Mouse (Mus musculus) gastrocnemius, postnatal 25 days (tissue): ENCODE measurements around the gene Ubqln4. TPM values are rescaled to one million over a fixed set of nuclear protein-coding genes. Genes with fewer than 3 reads are reported as not detected.

ENCODE experiments used
- DNase-seq: peaks from one replicate; pipeline ENCODE4 v3.0.0; 2022
- total RNA-seq, 2 experiments: library from RNA; stranded (reverse); gene quantifications; 1 replicate in 1 of 2; 2 replicates in 1 of 2; pipeline ENCODE4 v1.2.3; 2021

Ubqln4 gene
- total RNA-seq, 2 experiments from 2014 or later, result 59.6 to 67.2 TPM

GRCm38 (mm10) chr3:88541622-88542401, 11.7 kb upstream of the Ubqln4 start:
- DNase-seq, result no peak

- DNase-seq, result no peak
These were observed 11.1 kb upstream of the Ubqln4 start for GRCm38 (mm10) chr3:88542486-88542885.

- no peak for DNase-seq
These were observed 10.4 kb upstream of the Ubqln4 start for GRCm38 (mm10) chr3:88543174-88543573.

DNA sequence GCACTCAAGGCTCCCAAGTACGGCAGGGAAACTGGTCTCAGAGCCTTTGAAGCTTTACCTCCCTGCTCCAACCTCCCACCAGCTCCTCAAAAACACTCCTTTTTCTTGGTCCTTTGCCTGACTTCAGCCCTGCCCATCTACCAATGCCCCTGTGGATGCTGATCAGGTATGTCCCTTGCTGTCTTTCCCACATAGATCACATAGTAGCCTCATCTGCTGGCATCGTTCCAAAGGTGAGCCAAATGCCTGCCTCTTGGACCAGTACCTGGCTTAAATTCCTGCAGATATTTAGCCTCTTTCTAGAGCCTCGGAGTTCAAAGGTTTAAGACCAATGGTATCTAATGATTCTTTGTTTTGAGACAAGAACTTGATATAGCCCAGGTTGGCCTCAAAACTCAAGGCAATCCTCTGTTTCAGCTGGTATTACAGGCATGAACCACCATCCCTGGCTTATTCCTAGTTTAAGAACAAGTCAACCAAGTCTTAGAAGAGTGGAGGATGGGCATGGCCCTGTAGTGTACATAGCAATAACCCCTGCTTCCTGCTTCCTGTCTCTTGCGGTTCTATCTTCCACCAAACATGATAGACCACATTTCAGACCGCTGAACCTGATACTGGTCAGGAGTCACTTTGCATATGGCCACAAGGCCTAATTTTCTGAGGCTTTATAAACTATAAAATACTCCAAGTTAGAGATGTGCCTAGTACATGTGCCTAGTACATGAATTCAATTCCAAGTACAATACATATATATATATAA, 9.7 kb upstream of the Ubqln4 start:
- DNase-seq, result no peak

DNA sequence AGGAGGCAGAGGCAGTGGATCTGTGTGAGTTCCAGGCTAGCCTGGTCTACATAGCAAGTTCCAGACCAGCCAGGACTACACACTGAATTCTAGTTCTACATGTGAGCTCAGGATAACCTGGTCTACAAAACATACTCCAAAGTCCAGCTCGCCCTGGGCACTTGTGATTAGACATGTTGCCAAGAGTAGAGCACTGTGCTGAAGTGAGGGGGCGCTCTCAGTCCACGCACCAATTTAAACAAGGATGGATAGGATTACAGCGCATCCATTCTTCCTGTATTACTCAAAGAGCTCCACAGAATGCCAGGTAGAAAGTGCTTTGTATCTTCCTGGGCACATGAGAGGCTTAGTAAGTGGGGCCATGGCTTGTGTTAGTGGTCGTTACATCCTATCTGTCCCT, 9.0 kb upstream of the Ubqln4 start:
- no peak for DNase-seq

DNA sequence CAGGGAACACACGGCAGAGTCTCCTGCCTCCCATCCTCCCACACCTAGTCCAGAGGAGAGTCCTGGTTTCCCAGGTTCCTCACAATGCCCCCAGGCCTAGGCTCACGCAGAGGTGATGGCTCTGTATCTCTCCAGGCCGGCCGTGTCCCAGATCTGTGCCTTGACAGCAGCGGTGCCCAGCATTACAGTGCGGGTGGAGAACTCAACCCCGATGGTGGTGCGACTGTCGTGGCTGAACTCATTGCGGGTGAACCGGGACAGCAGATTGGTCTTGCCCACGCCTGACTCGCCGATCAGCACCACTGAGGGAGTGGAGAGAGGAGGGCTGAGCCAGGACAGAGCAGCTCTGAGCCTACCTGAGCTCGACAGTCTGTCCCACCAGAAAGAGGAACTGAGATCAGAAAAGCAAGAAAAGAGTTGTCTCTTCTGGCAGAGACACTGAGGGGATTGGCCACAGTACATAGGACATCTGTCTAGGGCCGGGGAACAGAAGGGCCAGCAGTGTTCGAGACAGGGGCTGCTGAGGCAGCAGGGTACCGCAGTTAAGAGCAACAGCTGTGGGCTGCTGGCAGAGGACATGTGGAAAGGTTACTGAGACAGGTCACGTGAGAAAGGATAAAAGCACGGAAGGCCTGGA, 8.5 kb upstream of the Ubqln4 start:
- DNase-seq, result no peak

DNA sequence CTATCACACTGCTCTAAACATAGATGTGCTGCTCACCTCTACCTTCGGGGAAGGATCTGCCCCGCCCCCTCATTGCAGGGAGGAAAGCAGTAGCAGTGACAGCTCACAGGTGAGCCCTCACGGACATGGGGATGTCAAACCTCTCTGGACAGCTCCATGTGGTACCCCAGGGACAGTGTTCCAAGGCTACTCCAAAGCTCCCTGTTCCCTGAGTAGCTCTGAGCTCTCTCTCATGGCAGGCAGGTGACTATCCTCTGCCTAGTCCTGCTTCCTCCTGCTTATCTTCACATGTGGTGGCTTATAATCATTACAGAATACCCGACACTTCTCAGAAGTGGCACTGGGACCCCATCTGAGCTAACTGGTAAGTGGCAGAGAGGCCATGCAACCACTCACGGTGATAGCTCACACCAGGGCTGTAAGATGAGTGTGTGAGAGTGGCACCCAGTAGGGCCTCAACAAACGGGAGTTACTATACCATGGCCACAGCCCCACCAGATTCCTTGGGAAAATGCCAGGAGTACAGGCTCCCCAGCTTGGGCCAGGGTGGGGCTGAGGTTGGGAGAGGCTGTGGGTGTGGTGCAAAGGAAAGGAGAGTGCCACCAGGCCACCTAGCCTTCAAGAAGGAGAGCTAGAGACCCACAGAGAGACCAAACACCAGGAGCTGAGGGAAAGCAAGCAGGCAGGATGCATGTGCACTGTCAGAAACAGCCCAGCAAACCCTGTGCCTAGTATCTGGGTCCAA, 6.7 kb upstream of the Ubqln4 start:
- no peak for DNase-seq

DNA sequence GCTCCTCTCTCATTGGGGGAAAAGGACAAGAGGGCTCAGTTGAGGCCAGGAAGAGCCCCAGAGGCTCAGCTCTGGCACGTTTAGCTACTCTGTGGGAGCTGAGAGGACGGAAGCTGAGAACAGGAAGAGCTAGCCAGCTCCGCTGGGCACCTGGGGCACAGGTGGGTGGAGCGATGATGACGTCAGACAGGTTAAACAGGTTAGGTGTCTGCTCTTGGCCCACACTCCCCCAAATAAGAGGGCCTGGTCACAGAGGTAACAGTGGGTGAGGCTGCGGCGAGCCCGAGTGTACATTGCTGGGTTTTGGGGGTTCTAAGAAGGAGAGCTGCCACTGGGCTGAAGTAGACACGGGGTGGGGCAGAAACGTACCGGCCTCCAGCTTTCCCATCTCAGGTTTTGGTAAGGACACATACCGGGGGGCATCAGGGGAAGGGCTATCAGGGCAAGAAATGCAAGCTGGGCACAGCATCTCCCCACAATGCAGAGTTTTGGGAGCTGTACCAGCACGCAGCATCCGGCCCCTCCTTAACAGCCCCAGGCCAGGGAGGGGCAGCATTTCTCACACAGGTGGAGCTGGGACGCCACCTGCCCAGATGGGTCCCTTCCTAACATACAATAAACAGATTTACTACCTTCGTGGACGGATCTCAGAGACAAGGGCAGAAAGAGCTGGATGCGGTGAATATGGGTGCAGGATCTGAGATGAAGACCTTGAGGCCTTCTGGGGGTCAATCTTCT, 5.2 kb upstream of the Ubqln4 start, which contains the start of gene Rab25:
Gene Rab25 (minus strand): TSS at position 121 of the 738 bp plus-strand sequence.
- DNase-seq, result no peak

DNA sequence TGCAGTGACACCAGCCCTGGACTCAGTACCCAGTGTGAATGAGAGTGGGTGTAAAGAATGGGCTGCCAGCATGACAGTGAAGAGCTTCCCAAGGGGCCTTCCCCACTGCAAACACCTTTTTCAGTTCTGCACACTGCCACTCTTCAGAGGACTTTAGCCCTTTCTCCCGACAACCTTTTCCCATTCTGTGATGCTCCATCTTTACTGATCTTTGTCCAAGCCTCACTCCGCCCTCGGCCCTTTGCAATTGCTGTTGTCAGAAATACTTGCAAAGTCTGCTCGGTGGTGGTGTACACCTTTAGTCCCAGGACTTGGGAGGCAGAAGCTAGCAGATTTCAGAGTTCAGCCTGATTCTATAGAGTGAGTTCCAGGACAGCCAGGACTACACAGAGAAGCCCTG, 2.0 kb upstream of the Ubqln4 start:
- DNase-seq, result no peak

- no peak for DNase-seq
These were observed 1.4 kb upstream of the Ubqln4 start for GRCm38 (mm10) chr3:88552082-88552645.

GRCm38 (mm10) chr3:88552676-88553524, 658 bp upstream of the Ubqln4 start, which contains the start of gene Lamtor2:
Gene Lamtor2 (minus strand): TSS chr3:88553074.
- peak; percentile 98 for DNase-seq

GRCm38 (mm10) chr3:88553880-88554586, 475 bp downstream of the Ubqln4 start:
- no peak for DNase-seq

DNA sequence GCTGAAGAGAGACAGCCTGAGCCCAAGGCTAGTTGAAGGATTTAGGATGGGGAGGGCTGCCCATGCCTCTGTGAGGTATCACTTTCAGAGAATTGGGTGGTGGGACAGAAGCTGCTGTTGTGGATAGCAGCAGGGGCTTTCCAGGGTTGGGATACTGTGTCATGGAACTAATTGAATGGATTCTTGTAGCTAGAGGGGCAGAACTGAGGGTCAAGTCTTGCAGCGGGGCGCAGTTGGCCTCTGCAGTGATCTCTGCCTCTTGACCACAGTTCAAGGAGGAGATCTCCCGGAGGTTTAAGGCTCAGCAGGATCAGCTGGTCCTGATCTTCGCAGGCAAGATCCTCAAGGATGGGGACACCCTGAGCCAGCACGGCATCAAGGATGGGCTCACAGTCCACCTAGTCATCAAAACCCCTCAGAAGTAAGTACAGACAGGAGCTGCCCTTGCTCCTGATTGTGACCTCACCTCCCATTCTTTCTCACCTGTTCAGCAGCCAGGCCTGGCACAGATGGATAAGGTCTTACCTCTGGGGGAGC, 1.6 kb downstream of the Ubqln4 start:
- DNase-seq, result no peak

- no peak for DNase-seq
These were observed 2.2 kb downstream of the Ubqln4 start for GRCm38 (mm10) chr3:88555731-88556130.

- DNase-seq, result no peak
These were observed 3.1 kb downstream of the Ubqln4 start for GRCm38 (mm10) chr3:88556616-88557015.

GRCm38 (mm10) chr3:88559596-88559995, 6.0 kb downstream of the Ubqln4 start:
- DNase-seq, result no peak

DNA sequence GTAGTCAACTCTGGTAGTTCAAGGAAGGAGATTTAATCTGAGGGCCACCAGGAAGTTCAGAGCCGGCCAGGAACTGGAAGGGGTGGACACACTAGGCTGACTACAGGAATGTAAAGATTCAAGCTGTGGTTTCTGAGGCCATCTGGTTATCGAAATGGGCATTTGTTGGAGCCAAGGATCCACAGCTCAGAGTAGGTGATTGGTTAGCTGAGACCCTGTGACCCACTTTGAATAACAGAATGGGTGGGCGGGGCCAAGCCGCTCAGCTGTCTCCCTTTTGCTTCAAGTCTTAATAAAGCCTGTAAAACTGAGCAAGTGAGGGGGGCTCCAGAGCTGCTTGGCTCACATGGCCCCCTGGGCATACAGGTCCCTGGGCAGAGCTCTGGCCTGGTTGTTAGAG, 8.4 kb downstream of the Ubqln4 start:
- no peak for DNase-seq

DNA sequence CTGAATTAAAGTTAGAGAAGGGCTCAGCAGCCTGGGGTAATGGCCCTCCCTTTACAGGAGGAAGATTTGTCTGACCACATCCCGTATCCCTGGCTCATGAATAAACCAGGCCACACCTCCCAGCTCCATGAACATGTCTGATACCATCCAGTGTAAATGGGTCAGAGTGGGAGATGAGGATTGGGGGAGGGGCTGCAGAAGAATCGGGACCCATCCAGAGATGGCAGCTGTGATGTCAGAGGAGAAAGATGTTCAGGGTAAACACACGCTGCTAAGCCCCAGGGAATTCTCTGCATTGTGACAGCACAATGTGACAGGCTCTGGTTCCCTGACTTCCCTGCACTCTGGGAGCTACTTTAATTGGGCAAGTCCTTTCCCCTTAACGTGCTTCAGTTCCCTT, 9.9 kb downstream of the Ubqln4 start:
- DNase-seq, result no peak

- no peak for DNase-seq
These were observed 10.4 kb downstream of the Ubqln4 start for GRCm38 (mm10) chr3:88563966-88564365.
